Mouse (Mus musculus): ENCODE results near the gene Nyap2.
A peak's percentile ranks its signal among the peaks of the same experiment; 100 is the strongest.
"Not testable (repeated sequence)": the region's sequence is repeated elsewhere in the genome, so short reads cannot be mapped to it uniquely, and the experiment has no call there.

Gene Nyap2

DNA sequence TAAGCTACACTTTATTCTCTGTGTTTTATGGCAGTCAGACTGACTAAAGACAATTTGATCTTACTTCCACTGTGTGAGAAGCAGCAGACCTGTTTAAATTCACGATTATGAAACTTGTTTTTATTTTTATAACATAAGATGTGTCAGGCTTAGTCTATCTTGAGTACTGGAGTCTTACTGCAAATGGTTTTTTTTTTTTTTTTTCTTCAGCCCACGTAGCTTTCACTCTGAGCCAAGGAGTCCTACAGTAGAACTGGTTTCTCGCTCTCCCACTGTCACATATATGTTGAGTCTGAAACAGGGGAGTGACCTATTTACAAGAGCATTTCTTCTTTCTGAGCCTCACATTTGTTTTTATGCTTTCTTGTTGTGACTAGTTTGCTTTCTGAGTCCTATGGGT lies 103.9 kb downstream of the Nyap2 start:
- no peak for DNase-seq

DNA sequence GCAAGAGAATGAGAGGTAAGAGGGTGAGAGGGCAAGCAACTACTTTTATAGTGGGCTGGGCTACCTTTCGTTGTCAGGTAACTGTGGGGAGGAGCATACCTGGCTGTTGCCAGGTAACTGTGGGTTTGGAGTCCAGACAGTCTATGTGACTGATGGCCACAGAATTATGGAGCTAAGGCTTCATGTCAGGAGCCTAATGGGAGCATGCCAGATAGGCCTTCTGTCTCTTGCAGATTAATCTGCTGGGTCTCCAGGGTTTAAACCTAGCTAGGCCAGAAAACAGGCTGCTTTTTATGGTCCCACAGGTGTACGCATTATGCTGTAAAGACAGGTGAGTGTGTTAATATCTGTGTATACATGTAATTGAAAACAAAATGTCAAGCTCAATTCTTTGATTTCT lies 132.8 kb downstream of the Nyap2 start:
- peak; percentile 18 to 40 for DNase-seq

DNA sequence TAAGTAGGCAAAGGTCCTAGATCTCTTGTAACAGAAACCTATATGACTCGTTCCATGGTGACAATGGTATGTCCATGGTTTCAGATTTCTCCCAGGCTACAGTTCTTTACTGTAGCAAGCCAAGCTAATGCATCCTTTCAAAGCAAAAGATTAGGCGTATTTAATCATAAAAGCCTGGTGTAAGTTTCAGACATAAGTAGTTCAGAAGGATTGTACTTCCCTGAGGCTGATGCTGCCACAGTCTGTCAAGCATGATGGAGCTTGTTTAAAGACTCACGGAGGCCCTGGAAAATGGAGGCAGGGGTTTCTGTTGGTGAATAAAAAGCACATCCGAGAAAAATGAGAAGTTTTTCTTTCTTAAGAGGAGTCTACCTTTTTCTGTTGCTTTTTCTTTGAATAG lies 134.7 kb downstream of the Nyap2 start:
- no peak for DNase-seq

DNA sequence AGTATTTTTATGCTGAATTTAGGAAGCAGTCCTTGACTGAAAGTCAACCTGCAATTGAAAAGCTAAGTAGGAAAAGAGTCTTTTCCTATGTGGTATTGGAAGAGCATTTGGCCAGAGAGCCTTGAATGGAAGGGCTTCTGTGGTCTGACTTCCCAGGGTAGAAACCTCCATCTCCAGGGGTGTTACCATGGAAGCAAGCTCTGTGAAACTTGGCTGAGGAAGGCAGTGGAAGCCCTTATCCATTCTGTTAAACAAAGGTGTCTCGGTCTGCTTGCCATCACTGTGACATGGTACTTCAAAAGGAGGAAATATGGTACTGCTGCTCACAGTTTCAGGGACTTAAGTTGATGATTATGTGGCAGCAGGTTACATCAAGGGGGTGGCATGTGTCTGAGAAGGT lies 143.0 kb downstream of the Nyap2 start:
- no peak for DNase-seq

DNA sequence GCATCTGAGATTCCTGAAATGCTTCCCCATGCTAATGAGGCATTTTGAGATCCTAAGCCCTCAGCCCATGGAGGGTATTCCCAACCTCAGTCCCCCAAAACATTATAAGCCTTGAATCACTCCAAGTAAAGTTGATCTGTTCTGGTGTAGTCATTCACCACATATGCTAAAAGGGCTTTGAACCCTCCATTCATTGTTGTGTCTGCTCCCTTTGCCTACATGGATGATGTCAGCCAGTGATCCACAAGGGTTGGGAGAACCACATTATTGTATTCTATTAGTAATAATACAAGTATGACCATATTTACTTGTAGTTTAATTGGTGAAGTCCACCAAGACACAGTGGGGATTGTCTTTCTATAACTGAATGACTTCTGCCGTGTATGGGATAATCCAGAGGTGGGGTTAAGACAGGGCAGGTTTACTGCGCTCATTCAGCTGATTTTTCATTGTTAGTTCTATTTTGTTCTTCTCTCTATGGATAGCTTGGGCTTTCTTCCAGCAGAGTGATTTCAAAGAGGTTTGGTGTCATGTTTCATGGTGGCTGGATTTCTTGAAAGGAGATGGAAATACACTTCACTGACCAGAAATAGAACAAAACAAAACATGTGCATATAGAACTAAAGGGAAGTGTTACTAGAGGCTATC lies 155.1 kb downstream of the Nyap2 start:
- DNase-seq, result no peak

DNA sequence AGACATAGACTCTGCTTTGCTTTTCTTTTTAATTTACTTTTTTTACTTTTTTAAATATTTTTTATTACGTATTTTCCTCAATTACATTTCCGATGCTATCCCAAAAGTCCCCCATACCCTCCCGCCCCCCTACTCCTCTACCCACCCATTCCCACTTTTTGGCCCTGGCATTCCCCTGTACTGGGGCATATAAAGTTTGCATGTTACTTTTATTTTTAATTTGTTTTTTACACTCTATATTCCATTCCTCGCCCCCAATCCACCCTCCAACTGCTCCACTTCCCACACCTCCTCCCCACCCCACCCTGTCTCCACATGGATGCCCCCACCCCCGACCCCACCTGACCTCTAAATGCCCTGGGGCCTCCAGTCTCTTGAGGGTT lies 155.6 kb downstream of the Nyap2 start:
- not testable (repeated sequence) for DNase-seq

DNA sequence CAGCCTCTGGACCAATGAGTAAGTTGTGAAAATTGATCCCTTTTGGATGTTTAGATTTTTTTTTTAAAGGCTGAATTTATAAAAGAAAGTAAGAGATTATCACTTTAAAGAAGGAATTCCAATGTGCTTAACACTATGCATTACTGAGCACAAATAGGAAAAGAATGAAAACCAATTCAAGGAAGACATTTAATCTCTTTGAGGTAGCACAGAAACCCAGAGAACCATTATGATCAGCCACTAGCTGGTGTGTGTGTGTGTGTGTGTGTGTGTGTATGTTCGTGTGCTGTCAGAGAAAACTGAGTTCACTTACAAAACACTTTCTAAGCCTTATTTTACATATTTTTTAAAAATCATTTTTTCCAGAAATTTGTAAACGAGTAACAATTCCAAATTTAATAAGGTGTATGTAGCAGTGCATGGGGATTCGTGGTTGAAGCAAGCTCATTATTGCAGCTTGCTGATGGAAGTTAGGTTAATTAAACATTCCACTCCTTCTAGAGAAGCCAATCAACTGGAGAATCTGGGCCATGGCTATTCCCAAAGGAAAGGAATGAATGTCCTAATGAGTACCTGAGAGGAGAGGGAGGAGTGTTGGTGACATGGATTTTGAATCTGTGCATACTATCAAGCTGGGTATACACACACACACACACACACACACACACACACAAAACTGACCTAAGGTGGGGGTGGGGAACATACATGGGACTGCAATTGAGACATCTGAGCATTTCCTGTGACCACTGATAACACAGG lies 171.9 kb downstream of the Nyap2 start:
- no peak for DNase-seq

DNA sequence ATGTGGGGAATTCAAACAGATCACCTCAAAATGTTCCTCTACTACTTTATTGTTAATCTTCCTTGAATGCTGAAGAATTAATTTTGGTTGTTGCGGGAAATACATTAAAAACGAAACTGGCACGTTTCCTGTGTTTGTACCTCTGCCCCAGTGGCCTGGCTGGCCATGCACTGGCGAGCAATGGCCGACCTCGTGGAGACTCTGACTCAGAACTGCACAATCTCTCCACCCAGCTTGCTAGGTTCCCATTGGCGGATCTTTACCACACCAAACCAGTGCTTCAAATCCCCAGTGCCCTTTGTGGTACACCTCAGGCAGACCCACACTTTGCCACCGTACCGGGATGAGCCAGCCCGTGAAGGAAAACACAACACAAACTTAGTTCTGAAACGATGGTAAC lies 173.3 kb downstream of the Nyap2 start:
- DNase-seq, result no peak

DNA sequence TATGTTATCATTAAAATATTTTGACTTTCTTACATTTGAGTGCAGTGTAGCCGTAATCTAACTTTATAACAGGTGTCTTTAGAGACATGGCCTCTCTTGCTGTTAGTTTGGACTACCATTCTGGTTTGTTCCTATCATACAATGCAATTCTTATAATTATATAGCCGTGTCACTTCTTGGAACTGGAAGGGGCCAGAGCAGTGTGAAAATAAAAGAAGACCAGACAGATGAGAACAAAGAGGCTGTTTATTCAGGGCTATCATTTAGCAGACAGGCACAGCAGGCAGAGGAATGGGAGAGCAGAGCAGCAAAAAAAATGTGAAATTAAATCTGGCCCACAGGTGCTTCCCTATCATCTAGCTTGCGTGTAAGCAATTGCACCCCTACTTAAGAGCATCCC lies 189.7 kb downstream of the Nyap2 start:
- no peak for DNase-seq

DNA sequence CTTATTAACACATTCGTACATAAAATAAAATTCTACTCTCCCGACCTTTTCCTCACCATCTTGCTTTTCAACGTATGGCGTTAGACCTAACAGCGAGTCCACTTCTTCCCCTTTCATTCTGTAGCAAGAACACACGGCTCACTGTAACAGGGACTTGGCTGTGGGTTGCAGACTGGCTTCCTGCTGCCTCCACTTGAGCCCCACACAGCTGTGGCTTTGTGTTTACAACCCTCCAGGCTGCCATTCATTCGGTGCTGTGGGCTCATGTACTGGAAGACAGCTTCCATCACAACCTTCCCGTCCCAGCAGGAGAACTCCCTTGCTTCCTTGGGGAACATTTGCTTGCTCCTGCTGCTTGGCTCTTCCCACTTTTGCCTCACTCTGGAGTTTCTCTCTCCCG lies 204.2 kb downstream of the Nyap2 start:
- peak in 1 of 2 experiments; percentile 11 for DNase-seq

DNA sequence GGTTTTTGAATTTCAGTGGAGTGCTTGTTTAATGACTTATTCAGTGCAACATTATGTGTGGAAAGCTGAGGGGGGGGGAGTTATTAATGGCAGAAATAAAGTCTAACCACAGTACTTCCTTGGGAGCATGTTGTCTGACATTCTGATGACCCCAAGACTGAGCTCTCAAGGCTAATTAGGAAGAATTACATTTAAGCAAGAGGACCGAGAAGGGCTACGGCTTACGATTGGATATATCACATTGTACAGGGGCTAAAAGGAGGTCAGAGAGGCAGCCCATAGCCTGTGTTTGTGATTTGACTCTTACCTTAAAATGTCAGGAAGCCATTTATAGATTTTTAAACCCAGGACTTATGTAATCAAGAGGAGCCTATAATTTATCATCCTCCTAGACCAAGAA lies 208.9 kb downstream of the Nyap2 start:
- no peak for DNase-seq

DNA sequence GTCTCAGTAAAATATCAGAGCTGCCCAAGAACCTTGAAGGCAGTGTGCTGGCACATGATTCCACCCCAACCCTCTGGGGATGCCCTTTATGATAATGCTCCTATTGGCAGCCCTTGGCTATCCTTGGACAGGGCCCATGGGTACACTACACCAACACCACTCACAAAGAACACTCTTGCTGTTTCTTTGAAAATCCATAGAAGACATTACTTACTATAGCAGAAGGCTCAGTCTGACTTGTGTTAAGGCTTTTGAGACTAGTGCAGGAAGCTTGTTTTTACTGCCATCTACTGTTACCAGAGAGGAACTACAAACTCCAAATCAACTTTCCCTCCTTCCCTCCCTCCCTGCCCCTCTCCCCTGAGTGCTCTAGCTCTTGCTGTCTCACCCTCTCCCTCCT lies 210.3 kb downstream of the Nyap2 start:
- DNase-seq, result peak; percentile 17 to 41

DNA sequence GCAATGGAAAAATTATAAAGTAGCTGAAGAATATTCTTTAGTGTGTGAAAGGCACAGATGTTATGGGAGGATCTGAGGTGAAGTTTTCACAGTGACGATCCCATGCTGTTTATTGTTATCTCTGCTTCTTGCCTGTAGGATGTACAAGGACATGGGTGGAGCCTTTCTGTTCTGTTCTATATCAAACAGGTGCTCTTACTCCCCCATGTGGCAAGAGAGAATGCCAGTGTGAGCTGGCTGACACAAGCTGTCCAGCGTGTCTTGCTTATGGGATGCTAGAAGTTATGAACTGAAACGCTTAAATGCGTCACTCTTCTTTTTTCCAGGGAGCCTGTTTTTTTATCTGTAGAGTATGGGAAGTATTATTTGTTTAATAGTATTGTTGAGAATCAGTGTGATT lies 224.0 kb downstream of the Nyap2 start:
- peak; percentile 36 to 65 for DNase-seq

DNA sequence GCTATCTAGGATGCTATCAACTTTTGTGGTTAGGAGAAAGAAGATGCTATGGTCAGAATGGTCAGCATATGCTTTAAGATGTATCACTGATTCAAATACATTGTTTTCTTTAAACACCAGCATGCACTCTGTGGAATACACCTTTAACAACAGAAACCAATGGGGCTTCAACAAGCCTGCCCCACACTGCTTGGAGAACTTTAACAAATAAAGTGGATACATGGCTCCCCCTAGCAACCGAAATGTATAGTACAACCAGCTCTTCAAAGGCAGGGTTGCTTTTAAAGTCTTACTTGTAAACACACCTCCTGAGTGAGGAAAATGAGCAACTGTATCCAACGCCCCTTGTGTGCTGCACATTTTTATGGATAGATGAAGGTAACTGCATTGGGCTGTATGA lies 224.9 kb downstream of the Nyap2 start:
- peak; percentile 30 to 70 for DNase-seq

DNA sequence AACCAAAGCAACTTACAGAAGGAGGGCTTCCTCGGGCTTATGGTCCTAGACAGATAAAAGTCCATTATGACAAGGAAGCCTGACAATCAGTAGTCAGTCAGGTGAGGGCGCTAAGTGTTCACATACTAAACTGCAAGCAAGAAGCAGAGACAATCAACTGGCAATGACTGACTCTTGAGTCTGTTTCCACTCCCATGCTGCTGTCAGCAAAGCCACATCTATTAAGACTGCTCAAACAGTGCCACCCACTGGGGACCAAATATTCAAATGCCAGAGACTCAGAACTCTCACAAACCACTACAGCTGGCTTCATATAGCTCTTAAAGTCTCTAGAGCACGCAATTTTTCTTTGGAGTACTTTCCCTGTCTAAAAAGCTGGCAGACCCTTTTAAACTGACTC lies 226.6 kb downstream of the Nyap2 start:
- no peak for DNase-seq

DNA sequence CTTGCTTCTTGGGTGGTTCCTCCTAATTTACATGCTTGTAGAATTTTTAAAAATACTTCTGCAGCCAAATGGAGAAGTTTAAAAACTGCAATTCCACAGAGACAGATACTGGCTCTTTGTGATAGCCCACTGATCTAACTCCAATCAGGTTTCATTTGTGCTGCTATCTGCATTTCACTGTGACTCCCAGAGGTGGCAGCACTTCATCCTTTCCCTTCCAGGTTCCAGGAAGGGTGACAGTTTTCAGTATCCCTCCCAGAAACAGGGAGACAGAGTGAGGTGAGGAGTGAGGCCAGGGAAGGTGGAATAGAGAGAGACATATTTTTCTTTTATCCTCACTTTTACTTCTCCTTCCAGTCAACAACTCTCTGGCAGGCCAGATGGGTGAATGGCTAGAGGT lies 230.7 kb downstream of the Nyap2 start:
- peak in 1 of 2 experiments; percentile 13 for DNase-seq

DNA sequence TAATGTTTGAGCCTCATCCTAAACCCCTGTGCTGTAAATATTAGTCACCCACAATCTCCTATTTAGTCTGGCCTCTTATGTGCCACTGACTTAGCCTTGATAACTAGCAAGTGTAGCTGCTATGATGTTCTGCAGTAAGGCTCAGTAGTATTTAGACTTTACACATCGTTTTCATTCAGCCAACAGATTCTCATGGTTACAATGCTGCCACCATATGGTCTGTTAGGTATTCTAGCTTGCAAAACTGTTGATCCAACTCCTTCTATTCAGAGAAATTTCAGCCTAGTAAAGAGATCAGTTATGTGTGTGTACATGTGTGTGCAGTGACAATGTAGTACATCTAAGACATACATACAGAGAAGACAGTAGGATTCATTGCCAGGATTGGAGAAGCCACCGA lies 231.2 kb downstream of the Nyap2 start:
- DNase-seq, result no peak

DNA sequence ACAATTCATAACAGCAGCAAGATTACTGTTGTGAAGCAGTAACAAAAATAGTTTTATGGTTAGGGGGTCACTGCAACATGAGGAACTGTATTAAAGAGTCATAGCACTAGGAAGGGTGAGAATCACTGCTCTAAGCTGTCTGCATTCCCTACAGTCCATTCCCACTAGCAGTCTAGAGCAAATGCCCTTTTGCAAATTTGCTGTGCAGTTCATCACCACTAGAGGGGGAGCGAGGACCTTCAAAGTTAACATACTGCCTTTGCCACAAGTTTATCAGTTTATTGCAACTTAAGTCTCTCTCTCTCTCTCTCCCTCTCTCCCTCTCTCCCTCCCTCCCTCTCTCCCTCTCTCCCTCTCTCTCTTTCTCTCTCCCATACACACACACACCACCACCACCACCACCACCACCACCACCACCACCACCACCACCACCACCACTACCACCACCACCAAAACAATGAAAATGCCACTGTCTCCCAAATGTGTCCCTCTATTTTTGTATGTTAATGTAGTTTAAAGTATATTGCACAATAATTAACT lies 233.4 kb downstream of the Nyap2 start:
- DNase-seq, result peak; percentile 58 to 78

DNA sequence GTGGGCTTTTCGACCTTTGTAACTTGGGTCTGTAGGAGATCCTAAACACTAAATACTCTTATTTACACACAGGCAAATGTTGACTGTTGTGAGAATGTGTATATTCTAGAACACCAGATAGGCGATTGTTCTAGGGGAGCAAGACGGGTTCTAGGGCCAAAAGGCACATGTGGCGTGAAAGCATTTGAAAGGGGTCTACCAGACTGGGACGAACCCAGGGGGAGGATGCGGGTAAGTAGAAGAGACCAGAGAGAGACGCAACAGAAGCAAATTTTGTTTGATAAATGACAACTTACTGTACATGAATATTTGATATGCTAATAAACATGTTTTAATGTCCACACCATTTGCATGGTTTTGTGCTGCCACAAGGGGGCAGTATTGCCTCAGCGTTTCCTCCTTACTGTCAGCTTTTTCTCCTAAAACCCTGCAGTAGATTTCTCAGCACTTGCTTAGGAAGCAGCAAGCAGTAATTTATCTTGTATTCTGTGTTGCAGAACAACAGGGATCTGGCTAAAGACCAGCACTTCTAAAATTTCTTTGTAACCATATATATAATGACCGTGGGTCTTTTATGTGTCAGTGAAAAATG lies 239.7 kb downstream of the Nyap2 start:
- DNase-seq, result peak; percentile 77 to 86

DNA sequence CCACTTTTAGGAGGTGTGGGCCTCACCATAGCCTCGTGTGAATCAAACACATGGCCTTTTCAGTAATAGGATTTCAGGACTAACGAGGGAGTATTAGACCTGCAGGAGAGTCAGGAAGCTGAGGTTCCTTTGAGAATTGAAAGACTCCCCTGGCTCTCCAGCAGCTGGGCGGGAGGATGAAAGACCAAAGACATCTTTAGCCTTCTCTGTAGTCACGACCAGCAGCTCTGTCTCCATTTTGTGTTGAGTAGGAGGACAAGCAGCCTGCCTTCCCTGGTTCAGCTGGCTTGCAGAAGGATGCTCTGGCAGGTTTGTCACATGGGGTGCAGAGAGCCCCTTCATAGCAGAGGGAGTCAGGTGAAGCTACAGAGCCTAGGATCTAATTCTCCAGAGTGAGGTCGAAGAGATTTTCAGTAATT lies 240.3 kb downstream of the Nyap2 start:
- peak in 1 of 2 experiments; percentile 8 for DNase-seq

DNA sequence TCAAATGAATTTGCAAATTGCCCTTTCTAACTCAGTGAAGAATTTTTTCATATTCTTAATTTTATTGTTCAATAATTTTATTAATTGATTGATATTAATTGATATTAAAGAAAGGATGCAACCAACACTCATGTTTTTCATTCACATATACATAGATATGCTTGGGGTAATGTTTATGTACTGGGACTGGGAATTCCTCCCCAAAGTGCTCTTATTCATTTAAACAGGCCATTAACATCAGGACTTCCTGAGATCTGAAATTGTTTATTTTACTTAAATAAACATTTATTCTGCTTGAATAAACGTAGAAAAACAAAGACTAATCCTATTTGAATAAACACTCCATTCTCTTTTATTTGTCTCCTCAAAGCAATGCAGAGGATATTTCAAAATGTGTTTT lies 311.0 kb downstream of the Nyap2 start:
- DNase-seq, result no peak

Data from cerebellum, postnatal 25 days (tissue).